Mouse (Mus musculus) myocyte (in vitro differentiated cells): ENCODE data around the gene Rtl8b. TPM values are rescaled to one million over a fixed set of nuclear protein-coding genes. Genes with fewer than 3 reads are reported as not detected.
"Not testable (repeated sequence)": the region's sequence is repeated elsewhere in the genome, so short reads cannot be mapped to it uniquely, and the experiment has no call there.

ENCODE experiments used
- H3K27me3 ChIP-seq: one replicate; pipeline ENCODE4 v1.6.1; 2011; ENCODE audit not compliant: control insufficient read depth, insufficient read depth, insufficient read length
- H3K36me3 ChIP-seq: one replicate; pipeline ENCODE4 v1.6.1; 2011; ENCODE audit not compliant: control insufficient read depth, insufficient read depth
- H3K4me2 ChIP-seq: one replicate; pipeline ENCODE4 v1.6.1; 2011; ENCODE audit warnings: low read depth, control low read depth
- H3K4me3 ChIP-seq: one replicate; pipeline ENCODE4 v1.5.1; 2011; ENCODE audit warnings: mild to moderate bottlenecking, control low read depth, moderate library complexity
- H3K79me2 ChIP-seq: one replicate; pipeline ENCODE4 v1.6.1; 2011; ENCODE audit not compliant: control insufficient read depth, insufficient read depth
- H3ac ChIP-seq: one replicate; pipeline ENCODE4 v1.6.1; 2011; ENCODE audit not compliant: control insufficient read depth, insufficient read length
- E2F4 ChIP-seq: IDR thresholded peaks from one replicate; pipeline ENCODE4 v1.6.1; 2011; ENCODE audit warnings: mild to moderate bottlenecking, control low read depth, moderate library complexity; ENCODE audit not compliant: insufficient read depth
- TCF3 ChIP-seq: IDR thresholded peaks from one replicate; pipeline ENCODE4 v1.6.1; 2011; ENCODE audit warnings: low read depth, control low read depth; ENCODE audit not compliant: insufficient read length
- USF1 ChIP-seq: IDR thresholded peaks from one replicate; pipeline ENCODE4 v1.6.1; 2011; ENCODE audit warnings: low read depth, mild to moderate bottlenecking, control low read depth, moderate library complexity
- polyA plus RNA-seq: library from polyadenylated mRNA; unstranded; fragments of >200 nt; fragmentation: generic; extraction: Trizol; gene quantifications from one replicate; pipeline ENCODE4 v1.2.1, GENCODE M21; 2012; ENCODE audit warnings: missing spikeins

Gene Rtl8b
- polyA plus RNA-seq, 1 experiment = 75.5 TPM

DNA sequence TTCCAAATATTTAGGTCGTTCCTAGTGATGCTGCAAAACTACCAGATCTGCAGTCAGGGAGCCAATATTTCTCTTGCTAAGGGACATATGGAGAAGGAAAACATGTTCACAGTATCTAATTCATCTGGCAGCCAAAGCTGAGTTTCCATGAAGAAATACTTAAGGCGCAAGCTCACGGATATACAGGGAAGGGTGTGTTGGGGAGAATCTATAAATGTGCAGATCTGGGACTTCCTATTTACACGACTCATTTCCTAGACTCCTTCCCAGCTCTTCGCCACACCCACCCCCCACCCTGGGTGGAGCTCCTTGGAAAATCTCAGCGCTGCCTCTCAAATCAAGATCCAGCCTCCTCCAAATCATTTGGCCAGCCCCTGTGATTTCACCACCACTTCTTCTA, 24.3 kb downstream of the Rtl8b start:
- no peak overlapping the region for H3K4me3 ChIP-seq
- H3K36me3 ChIP-seq = no peaks in the 10 kb centered on the region
- H3K27me3 ChIP-seq = no peaks in the 10 kb centered on the region
- TF ChIP-seq USF1 = no peak
- no peak for TF ChIP-seq E2F4
- no peak for TF ChIP-seq TCF3
- H3ac ChIP-seq = no peak overlapping the region
- no peaks in the 10 kb centered on the region for H3K79me2 ChIP-seq
- no peak overlapping the region for H3K4me2 ChIP-seq

DNA sequence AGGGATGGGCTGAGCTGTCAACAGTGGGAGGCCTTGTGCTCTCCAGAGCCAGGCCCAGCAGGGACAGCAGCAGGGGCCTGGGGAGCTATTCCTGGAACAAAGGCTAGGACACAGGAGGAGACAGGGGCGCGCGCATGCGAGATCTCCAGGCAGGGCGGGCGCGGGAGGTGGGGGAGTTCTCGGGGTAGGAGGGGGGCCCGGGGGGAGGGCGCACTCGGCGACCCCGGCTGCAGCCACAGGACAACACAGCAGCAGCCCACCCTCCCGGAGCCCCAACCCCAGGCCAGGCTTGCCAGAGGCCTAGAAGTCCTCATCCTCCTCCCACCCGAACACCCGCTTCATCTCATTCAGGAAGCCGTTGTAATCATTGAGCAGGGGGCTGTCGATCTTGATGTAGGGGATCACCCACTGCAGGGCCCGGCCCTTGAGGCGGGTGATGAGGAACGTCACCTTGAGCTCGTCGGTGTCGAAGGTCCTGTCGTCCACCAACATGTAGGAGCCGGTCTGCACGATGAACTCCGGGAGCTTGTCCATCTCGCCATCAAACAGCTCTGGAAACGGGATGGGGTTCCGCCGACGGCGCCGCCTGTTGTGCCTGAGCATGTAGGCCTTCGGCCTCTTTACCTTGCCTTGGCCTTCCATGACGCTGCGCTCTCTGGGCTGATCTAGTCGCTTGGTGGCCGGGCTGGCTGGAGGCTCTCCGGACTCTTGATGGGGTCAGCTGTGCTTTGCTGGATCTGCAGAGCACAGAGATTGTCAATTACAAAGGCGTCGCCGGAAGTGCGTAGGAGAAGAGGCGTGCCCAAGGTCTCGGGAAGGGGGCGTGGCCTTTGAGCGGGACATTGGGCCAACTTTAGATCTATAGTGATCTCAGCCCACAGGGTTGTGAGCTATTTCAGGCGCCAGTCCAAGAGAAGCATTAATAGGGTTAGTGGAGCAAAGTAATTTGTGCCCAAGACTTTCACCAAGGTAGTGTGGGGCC, 26.9 kb downstream of the Rtl8b start, which contains the start of gene Rtl8a:
TSS of gene Rtl8a (minus strand) at position 703 of the 982 bp plus-strand sequence.
- H3K36me3 ChIP-seq, H3K27me3 ChIP-seq, H3K4me3 ChIP-seq, H3ac ChIP-seq, H3K79me2 ChIP-seq: not testable (repeated sequence)
- H3K4me2 ChIP-seq = peak within 1 kb of the TSS; percentile 68

DNA sequence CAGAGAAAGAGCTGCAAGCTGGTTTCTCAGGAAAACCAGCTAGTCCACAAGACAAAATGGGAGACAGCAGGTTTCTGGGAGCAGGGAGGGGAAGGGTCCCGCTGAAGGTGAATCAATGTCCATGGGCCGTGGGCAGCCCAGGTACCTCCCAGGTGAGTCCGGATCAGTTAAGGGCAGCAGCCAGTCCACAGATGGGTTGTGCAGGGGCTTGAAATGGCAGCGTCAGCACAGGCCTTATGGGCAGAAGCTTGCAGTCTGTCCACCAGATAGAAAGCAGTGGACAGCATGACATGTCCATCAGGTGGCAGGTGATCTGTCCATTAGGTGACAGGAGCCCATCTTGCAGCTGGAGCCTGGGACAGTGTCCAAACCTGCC, 27.6 kb downstream of the Rtl8b start:
- H3K36me3 ChIP-seq, H3ac ChIP-seq, H3K79me2 ChIP-seq, H3K4me3 ChIP-seq, H3K4me2 ChIP-seq, H3K27me3 ChIP-seq: not testable (repeated sequence)

DNA sequence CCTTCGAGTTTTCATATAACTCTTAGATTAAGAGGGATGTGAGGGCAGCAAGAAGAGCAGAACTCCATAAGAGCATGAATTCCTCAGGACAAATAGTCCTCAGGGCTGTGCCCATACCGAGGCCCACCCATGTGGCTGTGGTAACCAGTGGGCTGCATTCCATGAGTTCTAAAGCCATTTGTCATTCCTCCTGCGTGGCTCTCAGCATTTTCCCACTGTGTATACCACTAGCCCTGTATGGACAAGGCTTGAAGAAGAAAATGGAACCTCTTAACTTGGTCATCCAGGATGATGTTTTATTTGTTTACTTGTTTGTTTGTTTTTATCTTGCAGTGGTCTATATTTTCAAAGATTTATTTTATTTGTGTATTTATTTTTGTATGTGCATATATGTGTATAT, 32.1 kb downstream of the Rtl8b start:
- H3K27me3 ChIP-seq, H3K79me2 ChIP-seq, H3K4me3 ChIP-seq, H3K4me2 ChIP-seq, H3ac ChIP-seq, H3K36me3 ChIP-seq: not testable (repeated sequence)

Other genes starting within 250 kb of the Rtl8b start
- gene Etd, start 235.5 kb downstream of the Rtl8b start, polyA plus RNA-seq = not detected
- 3.3 TPM for gene Rtl8c, start 62.4 kb downstream of the Rtl8b start, polyA plus RNA-seq
- not detected for gene Gm14597, start 61.4 kb downstream of the Rtl8b start, polyA plus RNA-seq
- gene Rtl8a, start 26.7 kb downstream of the Rtl8b start, polyA plus RNA-seq = 83.8 TPM
- 0.05 TPM for gene 4930502E18Rik, start 54.4 kb upstream of the Rtl8b start, polyA plus RNA-seq
- not detected for gene 1700013H16Rik, start 87.4 kb upstream of the Rtl8b start, polyA plus RNA-seq
- 0.06 TPM for gene Zfp36l3, start 106.0 kb upstream of the Rtl8b start, polyA plus RNA-seq
- gene Xlr, start 127.3 kb upstream of the Rtl8b start, polyA plus RNA-seq = 22.0 TPM